Mouse (Mus musculus): ENCODE data around the gene Kif5a. TPM values are rescaled to one million over a fixed set of nuclear protein-coding genes. Genes with fewer than 3 reads are reported as not detected.
"Not testable (repeated sequence)": the region's sequence is repeated elsewhere in the genome, so short reads cannot be mapped to it uniquely, and the experiment has no call there.

Gene Kif5a
- 98.9 and 106 TPM in 2 replicates for polyA plus RNA-seq (2015; fragmentation: Nextera tagmentation; extraction: Ambion mirVana)

DNA sequence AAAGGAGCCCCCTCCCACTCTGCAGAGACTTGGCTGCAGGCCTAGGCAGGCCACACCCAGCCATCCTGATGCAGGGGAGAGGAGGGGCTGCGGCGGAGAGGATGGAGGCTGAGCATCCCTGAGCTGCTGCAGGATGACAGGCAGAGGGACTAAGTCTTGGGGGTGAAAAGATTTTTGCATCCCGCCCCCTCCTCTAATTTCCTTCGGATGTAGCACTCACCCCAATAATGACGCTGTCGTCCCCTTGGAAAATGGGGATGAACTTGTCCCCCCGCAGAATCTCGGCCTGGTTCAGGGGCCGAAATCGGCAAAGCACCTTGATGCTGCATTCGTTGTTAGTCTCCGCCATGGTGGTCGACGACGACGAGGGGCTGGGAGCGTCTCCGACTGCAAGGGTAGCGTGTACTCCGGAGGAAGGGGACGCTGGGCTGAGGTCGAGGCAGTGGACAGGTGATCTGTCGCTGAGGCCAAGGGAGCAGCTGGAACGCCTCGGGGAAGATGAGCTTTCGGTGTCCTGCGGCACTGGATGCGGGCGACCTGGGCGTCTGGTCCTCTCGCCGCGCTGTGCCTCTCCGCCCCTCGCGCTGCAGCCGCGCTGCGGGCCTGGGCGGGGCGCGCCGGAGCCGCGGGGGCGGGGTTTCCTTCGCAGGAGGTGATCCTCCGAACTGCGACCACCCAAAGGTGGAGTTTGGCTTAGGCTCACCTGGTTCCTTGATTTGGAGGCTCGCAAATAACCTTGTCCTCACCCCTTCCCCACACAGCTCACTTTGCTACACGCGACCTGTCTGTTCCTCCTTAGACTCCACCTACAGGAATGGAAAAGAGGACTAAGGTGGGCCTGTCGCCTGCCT is at the start of gene Kif5a:
Gene Kif5a (minus strand): TSS at position 801 of the 851 bp plus-strand sequence.
- peak within 1 kb of the TSS; percentile 82 for H3K9ac ChIP-seq (replicated peaks; ENCODE audit: low read depth, low read length)
- no peaks in the 10 kb centered on the region for H3K36me3 ChIP-seq (ENCODE audit: control insufficient read depth, insufficient read depth)
- H3K4me1 ChIP-seq (replicated peaks; ENCODE audit: control insufficient read depth, insufficient read depth, low read length) = peaks cover 48% of the 10 kb centered on the region
- H3K4me3 ChIP-seq (replicated peaks; ENCODE audit: low read length) = peak within 1 kb of the TSS; percentile 63
- under 1% methylated on average over 52 of the region's 53 CpGs for WGBS
- H3K4me2 ChIP-seq (ENCODE audit: low read length) = peak within 1 kb of the TSS; percentile 74
- no peaks in the 10 kb centered on the region for H3K9me3 ChIP-seq (ENCODE audit: control insufficient read depth, low read length)
- H3K27ac ChIP-seq (ENCODE audit: low read length) = peak within 1 kb of the TSS; percentile 88
- ATAC-seq = peak; percentile 41
- no peaks in the 10 kb centered on the region for H3K27me3 ChIP-seq (replicated peaks; ENCODE audit: control insufficient read depth, insufficient read depth, low read length)

- no peaks in the 10 kb centered on the region for H3K27me3 ChIP-seq (replicated peaks; ENCODE audit: control insufficient read depth, insufficient read depth, low read length)
- H3K4me3 ChIP-seq (replicated peaks; ENCODE audit: low read length) = no peak overlapping the region
- peaks cover 9% of the 10 kb centered on the region for H3K4me1 ChIP-seq (replicated peaks; ENCODE audit: control insufficient read depth, insufficient read depth, low read length)
- H3K4me2 ChIP-seq (ENCODE audit: low read length) = no peak overlapping the region
- no peak overlapping the region for H3K9ac ChIP-seq (replicated peaks; ENCODE audit: low read depth, low read length)
- H3K36me3 ChIP-seq (ENCODE audit: control insufficient read depth, insufficient read depth) = peaks cover 11% of the 10 kb centered on the region; the same call in 1 of the 2 replicates
- 80% methylated on average over 4 of the region's 4 CpGs for WGBS
- no peak for ATAC-seq
- H3K9me3 ChIP-seq (ENCODE audit: control insufficient read depth, low read length) = no peaks in the 10 kb centered on the region
- H3K27ac ChIP-seq (ENCODE audit: low read length) = no peak overlapping the region
Measured at GRCm38 (mm10) chr10:127312858-127313257, 49.7 kb upstream of the Kif5a start.

DNA sequence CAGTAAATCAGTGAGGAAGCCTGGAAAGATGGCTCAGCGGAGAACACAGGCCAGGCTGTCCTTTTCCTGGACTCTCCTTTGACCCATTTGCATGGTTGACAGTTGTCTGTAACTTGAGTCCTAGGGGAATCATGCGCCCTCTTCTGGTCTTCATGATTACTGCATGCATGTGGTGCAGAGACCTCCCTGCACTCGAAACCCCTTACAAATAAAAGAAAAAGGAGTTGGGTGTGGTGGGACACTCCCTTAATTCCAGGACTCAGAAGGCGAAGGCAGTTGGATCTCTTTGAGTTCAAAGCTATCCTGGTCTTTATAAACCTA is 49.2 kb upstream of the Kif5a start:
- Histone ChIP-seq H3K4me1 (replicated peaks; ENCODE audit: control insufficient read depth, insufficient read depth, low read length) (peaks cover 9% of the 10 kb centered on the region), H3K9ac (replicated peaks; ENCODE audit: low read depth, low read length) (peak overlapping the region; percentile 55; the same call in 1 of the 2 replicates), H3K27me3 (replicated peaks; ENCODE audit: control insufficient read depth, insufficient read depth, low read length) (no peaks in the 10 kb centered on the region), H3K9me3 (ENCODE audit: control insufficient read depth, low read length) (no peaks in the 10 kb centered on the region), H3K4me2 (ENCODE audit: low read length) (peak overlapping the region; percentile 72), H3K27ac (ENCODE audit: low read length) (peak overlapping the region; percentile 75), H3K4me3 (replicated peaks; ENCODE audit: low read length) (peak overlapping the region; percentile 77), H3K36me3 (ENCODE audit: control insufficient read depth, insufficient read depth) (peaks cover 16% of the 10 kb centered on the region; the same call in 1 of the 2 replicates)
- WGBS = under 1% methylated on average over 4 of the region's 4 CpGs
- ATAC-seq = peak; percentile 22

DNA sequence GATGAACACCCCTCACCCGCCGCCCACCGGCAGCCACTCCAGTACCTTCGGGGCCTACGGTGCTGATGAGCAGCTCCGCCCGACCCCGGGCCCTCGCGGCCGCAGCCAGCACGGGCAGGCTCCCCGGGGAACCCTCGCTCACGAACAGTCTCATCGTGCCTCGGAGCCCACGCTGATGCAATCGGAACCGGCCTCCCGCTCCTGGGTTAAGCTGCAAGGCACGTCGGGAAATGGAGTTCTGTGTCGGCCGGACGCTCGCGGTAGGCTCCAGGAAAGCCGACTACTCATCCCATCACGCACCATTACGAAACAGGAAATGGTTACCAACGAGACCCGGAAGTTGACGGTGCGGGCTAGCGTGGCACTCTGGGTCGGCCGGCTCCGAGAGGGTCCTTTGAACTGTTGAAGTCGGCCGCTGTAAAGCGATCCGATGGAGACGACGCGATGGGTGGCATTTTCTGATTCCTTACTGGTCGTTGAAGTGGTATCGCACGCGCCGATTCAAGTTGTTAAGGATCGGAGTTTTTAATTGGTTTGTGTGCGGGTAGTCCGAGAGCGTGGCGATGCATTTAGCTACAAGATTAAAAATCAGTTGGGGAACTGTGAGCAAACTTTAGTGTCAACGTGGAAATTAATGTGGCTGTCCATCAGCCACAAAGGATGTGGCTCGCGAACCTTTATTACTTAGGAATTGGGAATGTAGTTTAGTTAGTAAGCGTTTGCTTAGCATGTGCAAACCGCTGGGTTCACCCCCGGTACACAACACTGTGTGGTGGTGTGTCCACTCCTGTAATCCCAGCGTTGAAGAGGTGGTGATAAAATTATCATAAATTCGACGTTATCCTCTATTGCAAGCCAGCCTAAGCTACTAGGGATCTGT is 48.6 kb upstream of the Kif5a start, which contains the start of gene Mars:
Gene Mars (minus strand): TSS at position 311 of the 880 bp plus-strand sequence.
- H3K27ac ChIP-seq (ENCODE audit: low read length) = peak within 1 kb of the TSS; percentile 75
- under 1% methylated on average over 65 of the region's 65 CpGs for WGBS

GRCm38 (mm10) chr10:127310523-127311475 is 47.7 kb upstream of the Kif5a start:
- Histone ChIP-seq H3K4me1 (replicated peaks; ENCODE audit: control insufficient read depth, insufficient read depth, low read length) (peaks cover 9% of the 10 kb centered on the region), H3K27me3 (replicated peaks; ENCODE audit: control insufficient read depth, insufficient read depth, low read length) (no peaks in the 10 kb centered on the region), H3K36me3 (ENCODE audit: control insufficient read depth, insufficient read depth) (peaks cover 27% of the 10 kb centered on the region), H3K9me3 (ENCODE audit: control insufficient read depth, low read length) (no peaks in the 10 kb centered on the region), H3K4me3 (replicated peaks; ENCODE audit: low read length) (peak overlapping the region; percentile 77), H3K27ac (ENCODE audit: low read length) (peak overlapping the region; percentile 64), H3K9ac (replicated peaks; ENCODE audit: low read depth, low read length) (peak overlapping the region; percentile 87), H3K4me2 (ENCODE audit: low read length) (peak overlapping the region; percentile 91)
- peak; percentile 6 for ATAC-seq
- 38% methylated on average over 23 of the region's 23 CpGs for WGBS

More for the DNA sequence above, 48.6 kb upstream of the Kif5a start, which contains the start of gene Mars:
- peak within 1 kb of the TSS; percentile 91 for H3K4me2 ChIP-seq (ENCODE audit: low read length)
- ATAC-seq = peak; percentile 98
- peak within 1 kb of the TSS; percentile 87 for H3K9ac ChIP-seq (replicated peaks; ENCODE audit: low read depth, low read length)
- peaks cover 9% of the 10 kb centered on the region for H3K4me1 ChIP-seq (replicated peaks; ENCODE audit: control insufficient read depth, insufficient read depth, low read length)
- no peaks in the 10 kb centered on the region for H3K27me3 ChIP-seq (replicated peaks; ENCODE audit: control insufficient read depth, insufficient read depth, low read length)
- no peaks in the 10 kb centered on the region for H3K9me3 ChIP-seq (ENCODE audit: control insufficient read depth, low read length)
- peak within 1 kb of the TSS; percentile 77 for H3K4me3 ChIP-seq (replicated peaks; ENCODE audit: low read length)
- H3K36me3 ChIP-seq (ENCODE audit: control insufficient read depth, insufficient read depth) = peaks cover 22% of the 10 kb centered on the region

- not testable (repeated sequence) for H3K4me1 ChIP-seq (replicated peaks; ENCODE audit: control insufficient read depth, insufficient read depth, low read length); H3K9ac ChIP-seq (replicated peaks; ENCODE audit: low read depth, low read length); H3K9me3 ChIP-seq (ENCODE audit: control insufficient read depth, low read length); H3K4me2 ChIP-seq (ENCODE audit: low read length); H3K27ac ChIP-seq (ENCODE audit: low read length); H3K4me3 ChIP-seq (replicated peaks; ENCODE audit: low read length); H3K27me3 ChIP-seq (replicated peaks; ENCODE audit: control insufficient read depth, insufficient read depth, low read length); ATAC-seq
- peaks cover 38% of the 10 kb centered on the region for H3K36me3 ChIP-seq (ENCODE audit: control insufficient read depth, insufficient read depth)
- WGBS = 87% methylated on average over 3 of the region's 3 CpGs
Measured at GRCm38 (mm10) chr10:127309167-127309566, 46.0 kb upstream of the Kif5a start.

DNA sequence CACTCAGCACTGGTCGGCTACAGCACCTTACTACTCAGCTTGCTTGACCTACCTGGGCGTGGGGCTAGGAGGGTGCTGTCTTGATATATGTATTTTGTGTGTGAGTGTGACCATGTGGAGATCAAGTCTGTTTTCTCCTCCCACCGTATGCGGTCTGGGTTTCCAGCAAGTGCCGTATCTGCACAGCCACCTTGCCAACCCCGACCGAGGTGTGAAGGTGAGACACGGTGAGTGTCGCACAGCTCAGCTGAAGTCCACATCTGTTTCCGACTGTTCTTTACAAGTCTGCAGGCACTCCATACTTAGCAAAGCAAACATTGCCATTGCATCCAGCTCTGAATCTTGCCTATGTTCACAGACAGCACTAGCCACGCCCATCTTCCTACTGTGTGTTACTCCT is 40.0 kb upstream of the Kif5a start:
- 93% methylated on average over 11 of the region's 11 CpGs for WGBS
- Histone ChIP-seq H3K27me3 (replicated peaks; ENCODE audit: control insufficient read depth, insufficient read depth, low read length) (no peaks in the 10 kb centered on the region), H3K36me3 (ENCODE audit: control insufficient read depth, insufficient read depth) (peaks cover 70% of the 10 kb centered on the region), H3K9me3 (ENCODE audit: control insufficient read depth, low read length) (no peaks in the 10 kb centered on the region), H3K27ac (ENCODE audit: low read length) (no peak overlapping the region), H3K4me3 (replicated peaks; ENCODE audit: low read length) (no peak overlapping the region), H3K4me2 (ENCODE audit: low read length) (no peak overlapping the region), H3K9ac (replicated peaks; ENCODE audit: low read depth, low read length) (no peak overlapping the region), H3K4me1 (replicated peaks; ENCODE audit: control insufficient read depth, insufficient read depth, low read length) (no peaks in the 10 kb centered on the region)
- ATAC-seq = no peak

- whole genome bisulfite sequencing = 95% methylated on average over 6 of the region's 6 CpGs
- H3K27ac ChIP-seq (ENCODE audit: low read length) = no peak overlapping the region
- no peaks in the 10 kb centered on the region for H3K27me3 ChIP-seq (replicated peaks; ENCODE audit: control insufficient read depth, insufficient read depth, low read length)
- ATAC-seq = no peak
- H3K4me1 ChIP-seq (replicated peaks; ENCODE audit: control insufficient read depth, insufficient read depth, low read length) = no peaks in the 10 kb centered on the region
- H3K9me3 ChIP-seq (ENCODE audit: control insufficient read depth, low read length) = no peaks in the 10 kb centered on the region
- no peak overlapping the region for H3K4me3 ChIP-seq (replicated peaks; ENCODE audit: low read length)
- no peak overlapping the region for H3K9ac ChIP-seq (replicated peaks; ENCODE audit: low read depth, low read length)
- H3K4me2 ChIP-seq (ENCODE audit: low read length) = no peak overlapping the region
- H3K36me3 ChIP-seq (ENCODE audit: control insufficient read depth, insufficient read depth) = peaks cover 59% of the 10 kb centered on the region
Measured at GRCm38 (mm10) chr10:127300361-127300760, 37.2 kb upstream of the Kif5a start.

Measured in forebrain, embryonic 16.5 days (tissue).